In genomic region chr6:34782493-34782892, GRCm38 (mm10) we compare ENCODE assay signal across 14 mouse cellular contexts.
"Had no signal": no experiment of that assay in that cellular context is flagged by ENCODE, and none has a peak within 500 bp of the region (broad histone marks: within the 10 kb centered on the region; RNA-seq: fewer than 3 reads in every experiment).

No protein-coding gene starts in this region.

- H3K9ac ChIP-seq: kidney, embryonic 15.5 days; limb, embryonic 12.5 days; liver, embryonic 13.5 days; liver, postnatal 0 days had no signal

- H3K27me3 ChIP-seq: kidney, embryonic 15.5 days; limb, embryonic 12.5 days; liver, embryonic 13.5 days had no signal

- H3K4me2 ChIP-seq: kidney, embryonic 15.5 days; limb, embryonic 12.5 days; liver, embryonic 13.5 days had no signal

- H3K9me3 ChIP-seq: kidney, embryonic 15.5 days; limb, embryonic 12.5 days; liver, embryonic 13.5 days; midbrain, embryonic 10.5 days had no signal

- H3K27ac ChIP-seq: kidney, embryonic 15.5 days; limb, embryonic 12.5 days; liver, embryonic 13.5 days; midbrain, embryonic 10.5 days had no signal

- ATAC-seq: liver, postnatal 0 days; midbrain, embryonic 16.5 days had no signal

- DNase-seq: kidney, adult 2 months; kidney, postnatal 25 days; layer of hippocampus, adult 9-11 months; liver; liver, embryonic 13.5 days; liver, postnatal 0 days; lung, postnatal 36 days; right cerebral cortex, adult 18-20 months; right cerebral cortex, postnatal 25 days; thymus, postnatal 36 days had no signal

- H3K4me3 ChIP-seq: kidney, embryonic 15.5 days; limb, embryonic 12.5 days; liver, embryonic 13.5 days; midbrain, embryonic 10.5 days had no signal

- H3K4me1 ChIP-seq: limb, embryonic 12.5 days had no signal
